Mouse (Mus musculus): ENCODE results near the gene Rbpjl. TPM values are rescaled to one million over a fixed set of nuclear protein-coding genes. Genes with fewer than 3 reads are reported as not detected.

Rbpjl gene
- polyA plus RNA-seq, 1 experiment from 2014 or later = 10.4 TPM

DNA sequence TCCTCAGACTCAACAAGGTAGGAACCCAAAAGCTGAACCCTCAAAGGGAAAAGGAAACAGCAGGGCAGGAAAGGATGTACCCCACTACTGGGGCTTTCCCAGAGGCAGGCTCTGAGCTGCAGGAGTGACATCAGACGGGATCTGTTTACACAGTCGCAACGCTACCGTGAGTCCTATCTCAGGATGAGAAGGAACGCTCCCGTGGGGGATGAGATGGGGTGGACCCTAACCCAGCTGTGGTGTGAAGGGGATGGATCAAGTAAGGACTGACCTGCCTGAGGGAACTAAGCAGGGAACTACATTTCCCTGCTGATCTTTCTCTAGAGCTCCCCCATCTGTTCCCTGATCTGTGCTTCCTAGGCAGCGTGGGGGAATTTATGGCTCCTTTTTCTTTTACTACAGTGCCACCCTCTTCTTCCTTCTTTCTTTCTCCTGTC is 53.9 kb downstream of the Rbpjl start, which contains the start of gene Sys1:
Gene Sys1 (plus strand): TSS at position 101 of the 437 bp plus-strand sequence.
- Histone ChIP-seq H3K4me2 (ENCODE audit: low read length) (peak within 1 kb of the TSS; percentile 45), H3K9ac (ENCODE audit: low read length) (peak within 1 kb of the TSS; percentile 38), H3K4me1 (replicated peaks; ENCODE audit: control insufficient read depth, insufficient read depth, low read length) (peaks cover 21% of the 10 kb centered on the region), H3K36me3 (ENCODE audit: control insufficient read depth, insufficient read depth, low read length) (no peaks in the 10 kb centered on the region), H3K27ac (ENCODE audit: low read depth) (peak within 1 kb of the TSS; percentile 43), H3K27me3 (replicated peaks; ENCODE audit: control insufficient read depth, insufficient read depth, low read length) (no peaks in the 10 kb centered on the region), H3K9me3 (ENCODE audit: control insufficient read depth, low read length) (no peaks in the 10 kb centered on the region), H3K4me3 (ENCODE audit: low read depth, low read length) (peak within 1 kb of the TSS; percentile 20)
- ATAC-seq (replicated peaks; ENCODE audit: low FRiP score, low TSS enrichment, low read depth) = no peak
- DNase-seq (ENCODE audit: low spot score) = peak; percentile 60
- 3% methylated on average over 7 of the region's 7 CpGs for WGBS

DNA sequence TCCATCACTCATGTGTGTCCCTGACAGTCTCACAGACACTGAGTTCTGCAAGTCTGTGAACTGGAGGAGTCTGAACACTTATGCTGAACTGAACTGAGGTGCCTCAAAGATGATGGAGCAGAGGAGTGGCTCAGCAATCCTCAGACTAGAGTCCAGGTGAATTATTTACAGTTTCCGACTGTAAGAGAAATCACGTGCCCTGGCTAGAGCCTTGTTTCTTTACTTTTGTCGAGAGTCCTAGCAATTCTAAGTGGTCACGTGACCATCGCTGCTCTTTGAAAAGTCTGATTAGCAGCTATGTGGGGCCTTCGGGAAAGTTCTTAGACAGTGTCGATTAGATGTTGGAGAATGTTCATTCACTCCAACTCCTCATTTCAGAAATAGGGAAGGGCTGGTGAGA is 55.0 kb downstream of the Rbpjl start:
- Histone ChIP-seq H3K27me3 (replicated peaks; ENCODE audit: control insufficient read depth, insufficient read depth, low read length) (no peaks in the 10 kb centered on the region), H3K4me2 (ENCODE audit: low read length) (no peak overlapping the region), H3K27ac (ENCODE audit: low read depth) (peak overlapping the region; percentile 43; the same call in 1 of the 2 replicates), H3K4me3 (ENCODE audit: low read depth, low read length) (no peak overlapping the region), H3K9me3 (ENCODE audit: control insufficient read depth, low read length) (no peaks in the 10 kb centered on the region), H3K36me3 (ENCODE audit: control insufficient read depth, insufficient read depth, low read length) (no peaks in the 10 kb centered on the region), H3K4me1 (replicated peaks; ENCODE audit: control insufficient read depth, insufficient read depth, low read length) (peaks cover 25% of the 10 kb centered on the region), H3K9ac (ENCODE audit: low read length) (no peak overlapping the region)
- DNase-seq (ENCODE audit: low spot score) = no peak
- peak; percentile 53 for ATAC-seq (replicated peaks; ENCODE audit: low FRiP score, low TSS enrichment, low read depth)
- WGBS = 50% methylated on average over 7 of the region's 7 CpGs

DNA sequence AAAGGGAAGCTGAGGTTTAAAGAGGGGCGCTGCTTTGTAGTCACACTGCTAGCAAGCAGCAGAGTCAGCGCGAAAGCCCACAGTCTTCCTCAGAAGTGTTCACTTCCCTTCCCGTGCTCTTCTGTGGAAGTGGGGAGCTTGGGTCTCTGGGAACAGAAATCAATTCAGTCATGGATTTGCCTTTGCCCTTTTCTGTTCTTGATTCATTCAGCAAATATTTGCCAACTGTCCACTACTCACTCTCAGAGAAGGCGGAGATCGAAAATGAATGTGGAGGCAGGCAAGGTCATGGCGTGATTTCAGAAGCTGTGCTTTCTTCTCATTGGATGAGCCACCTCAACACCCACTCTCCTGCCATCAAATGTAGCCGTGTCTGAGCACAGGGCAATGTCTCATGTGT is 55.6 kb downstream of the Rbpjl start:
- H3K4me1 ChIP-seq (replicated peaks; ENCODE audit: control insufficient read depth, insufficient read depth, low read length) = peaks cover 25% of the 10 kb centered on the region
- H3K4me2 ChIP-seq (ENCODE audit: low read length) = no peak overlapping the region
- no peak for ATAC-seq (replicated peaks; ENCODE audit: low FRiP score, low TSS enrichment, low read depth)
- no peak overlapping the region for H3K4me3 ChIP-seq (ENCODE audit: low read depth, low read length)
- H3K9ac ChIP-seq (ENCODE audit: low read length) = no peak overlapping the region
- peaks cover 6% of the 10 kb centered on the region; the same call in 1 of the 2 replicates for H3K36me3 ChIP-seq (ENCODE audit: control insufficient read depth, insufficient read depth, low read length)
- DNase-seq (ENCODE audit: low spot score) = no peak
- no peaks in the 10 kb centered on the region for H3K9me3 ChIP-seq (ENCODE audit: control insufficient read depth, low read length)
- peak overlapping the region; percentile 57 for H3K27ac ChIP-seq (ENCODE audit: low read depth)
- no peaks in the 10 kb centered on the region for H3K27me3 ChIP-seq (replicated peaks; ENCODE audit: control insufficient read depth, insufficient read depth, low read length)
- 69% methylated on average over 8 of the region's 8 CpGs for WGBS

DNA sequence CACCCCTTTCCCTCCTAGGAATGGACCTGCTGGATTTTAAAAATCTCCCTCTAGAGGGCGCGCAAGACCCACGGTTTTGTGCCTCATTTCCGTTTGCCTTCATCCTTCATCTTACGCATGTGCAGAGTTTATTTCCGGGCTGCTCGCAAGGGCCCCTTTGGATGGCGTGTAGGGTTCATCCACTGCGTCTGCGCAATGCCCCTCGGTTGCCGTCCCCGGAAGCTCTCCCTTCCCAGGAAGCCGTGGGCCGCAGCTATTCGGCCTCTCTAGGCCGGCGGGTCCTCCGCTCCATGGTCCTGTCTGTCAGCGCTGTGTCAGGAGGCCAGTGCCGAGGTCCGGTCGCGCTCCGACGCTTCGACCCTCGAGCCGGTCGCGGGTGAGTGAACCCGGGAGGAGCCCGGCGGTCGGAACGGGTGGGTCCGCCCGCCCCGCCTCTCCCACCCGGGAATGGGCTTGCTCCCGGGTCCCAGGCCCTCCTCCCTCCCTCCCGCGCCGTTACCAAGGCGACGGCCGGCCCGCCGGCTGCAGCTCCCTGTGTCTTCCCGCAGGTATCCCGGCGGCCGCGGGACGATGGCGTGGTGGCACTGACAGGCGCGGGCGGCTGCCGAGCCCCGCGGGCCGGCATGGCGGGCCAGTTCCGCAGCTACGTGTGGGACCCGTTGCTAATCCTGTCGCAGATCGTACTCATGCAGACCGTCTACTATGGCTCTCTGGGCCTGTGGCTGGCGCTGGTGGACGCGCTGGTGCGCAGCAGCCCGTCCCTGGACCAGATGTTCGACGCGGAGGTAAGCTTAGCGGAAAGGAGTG is 58.0 kb downstream of the Rbpjl start, which contains the start of gene Gm20458:
Gene Gm20458 (plus strand): TSS at position 223 of the 807 bp plus-strand sequence.
- ATAC-seq (replicated peaks; ENCODE audit: low FRiP score, low TSS enrichment, low read depth) = peak; percentile 93
- Histone ChIP-seq H3K27ac (ENCODE audit: low read depth) (peak within 1 kb of the TSS; percentile 73; the same call in 1 of the 2 replicates), H3K9me3 (ENCODE audit: control insufficient read depth, low read length) (no peaks in the 10 kb centered on the region), H3K27me3 (replicated peaks; ENCODE audit: control insufficient read depth, insufficient read depth, low read length) (no peaks in the 10 kb centered on the region), H3K36me3 (ENCODE audit: control insufficient read depth, insufficient read depth, low read length) (peaks cover 26% of the 10 kb centered on the region), H3K4me2 (ENCODE audit: low read length) (peak within 1 kb of the TSS; percentile 82), H3K9ac (ENCODE audit: low read length) (peak within 1 kb of the TSS; percentile 67), H3K4me1 (replicated peaks; ENCODE audit: control insufficient read depth, insufficient read depth, low read length) (peaks cover 17% of the 10 kb centered on the region), H3K4me3 (ENCODE audit: low read depth, low read length) (peak within 1 kb of the TSS; percentile 71)
- peak; percentile 95 for DNase-seq (ENCODE audit: low spot score)
- WGBS = under 1% methylated on average over 72 of the region's 79 CpGs

Small RNAs within 50 kb of the gene (microRNA-seq; reads per million reads assigned to microRNA genes)
- not detected for gene Mir7678

Other genes starting within 250 kb of the Rbpjl start
- gene Kcns1, start 232.0 kb upstream of the Rbpjl start, polyA plus RNA-seq (2014; fragmentation: Nextera tagmentation; extraction: Ambion mirVana) = 0.12 and 0.43 TPM in 2 replicates
- gene Wfdc5, start 220.4 kb upstream of the Rbpjl start, polyA plus RNA-seq (2014; fragmentation: Nextera tagmentation; extraction: Ambion mirVana) = not detected in 2 replicates
- gene Wfdc12, start 212.5 kb upstream of the Rbpjl start, polyA plus RNA-seq (2014; fragmentation: Nextera tagmentation; extraction: Ambion mirVana) = not detected in 2 replicates
- gene Wfdc15a, start 203.0 kb upstream of the Rbpjl start, polyA plus RNA-seq (2014; fragmentation: Nextera tagmentation; extraction: Ambion mirVana) = not detected in 2 replicates
- 18.9 and 31.3 TPM in 2 replicates for gene Wfdc15b, start 181.5 kb upstream of the Rbpjl start, polyA plus RNA-seq (2014; fragmentation: Nextera tagmentation; extraction: Ambion mirVana)
- gene Svs2, start 164.7 kb upstream of the Rbpjl start, polyA plus RNA-seq (2014; fragmentation: Nextera tagmentation; extraction: Ambion mirVana) = not detected in 2 replicates
- gene Svs3b, start 146.5 kb upstream of the Rbpjl start, polyA plus RNA-seq (2014; fragmentation: Nextera tagmentation; extraction: Ambion mirVana) = not detected in 2 replicates
- gene Svs4, start 124.7 kb upstream of the Rbpjl start, polyA plus RNA-seq (2014; fragmentation: Nextera tagmentation; extraction: Ambion mirVana) = not detected in 2 replicates
- gene Svs3a, start 113.9 kb upstream of the Rbpjl start, polyA plus RNA-seq (2014; fragmentation: Nextera tagmentation; extraction: Ambion mirVana) = not detected in 2 replicates
- gene Svs6, start 86.4 kb upstream of the Rbpjl start, polyA plus RNA-seq (2014; fragmentation: Nextera tagmentation; extraction: Ambion mirVana) = not detected in 2 replicates
- 0.31 TPM in 1 of 2 replicates, not detected in the other for gene Svs5, start 70.4 kb upstream of the Rbpjl start, polyA plus RNA-seq (2014; fragmentation: Nextera tagmentation; extraction: Ambion mirVana)
- 0.32 TPM in 1 of 2 replicates, not detected in the other for gene Slpi, start 14.0 kb upstream of the Rbpjl start, polyA plus RNA-seq (2014; fragmentation: Nextera tagmentation; extraction: Ambion mirVana)
- 1.7 and 1.9 TPM in 2 replicates for gene Matn4, start 2.0 kb downstream of the Rbpjl start, polyA plus RNA-seq (2014; fragmentation: Nextera tagmentation; extraction: Ambion mirVana)
- gene Sdc4, start 40.7 kb downstream of the Rbpjl start, polyA plus RNA-seq (2014; fragmentation: Nextera tagmentation; extraction: Ambion mirVana) = 104 and 110 TPM in 2 replicates
- 65.2 and 67.2 TPM in 2 replicates for gene Sys1, start 53.8 kb downstream of the Rbpjl start, polyA plus RNA-seq (2014; fragmentation: Nextera tagmentation; extraction: Ambion mirVana)
- 11.6 and 17.4 TPM in 2 replicates for gene Gm20458, start 57.8 kb downstream of the Rbpjl start, polyA plus RNA-seq (2014; fragmentation: Nextera tagmentation; extraction: Ambion mirVana)
- not detected in 2 replicates for gene Trp53tg5, start 70.6 kb downstream of the Rbpjl start, polyA plus RNA-seq (2014; fragmentation: Nextera tagmentation; extraction: Ambion mirVana)
- gene Dbndd2, start 83.0 kb downstream of the Rbpjl start, polyA plus RNA-seq (2014; fragmentation: Nextera tagmentation; extraction: Ambion mirVana) = 9.4 and 12.5 TPM in 2 replicates
- gene Pigt, start 94.4 kb downstream of the Rbpjl start, polyA plus RNA-seq (2014; fragmentation: Nextera tagmentation; extraction: Ambion mirVana) = 72.4 and 79.7 TPM in 2 replicates
- 79.5 and 85.7 TPM in 2 replicates for gene Wfdc2, start 159.3 kb downstream of the Rbpjl start, polyA plus RNA-seq (2014; fragmentation: Nextera tagmentation; extraction: Ambion mirVana)
- gene Spint3, start 170.3 kb downstream of the Rbpjl start, polyA plus RNA-seq (2014; fragmentation: Nextera tagmentation; extraction: Ambion mirVana) = not detected in 2 replicates
- 1.5 and 3.2 TPM in 2 replicates for gene Wfdc6a, start 182.3 kb downstream of the Rbpjl start, polyA plus RNA-seq (2014; fragmentation: Nextera tagmentation; extraction: Ambion mirVana)
- not detected in 2 replicates for gene Eppin, start 190.5 kb downstream of the Rbpjl start, polyA plus RNA-seq (2014; fragmentation: Nextera tagmentation; extraction: Ambion mirVana)
- not detected in 2 replicates for gene Wfdc6b, start 210.4 kb downstream of the Rbpjl start, polyA plus RNA-seq (2014; fragmentation: Nextera tagmentation; extraction: Ambion mirVana)
- not detected in 2 replicates for gene Wfdc8, start 210.5 kb downstream of the Rbpjl start, polyA plus RNA-seq (2014; fragmentation: Nextera tagmentation; extraction: Ambion mirVana)
- gene Wfdc16, start 235.7 kb downstream of the Rbpjl start, polyA plus RNA-seq (2014; fragmentation: Nextera tagmentation; extraction: Ambion mirVana) = not detected in 2 replicates